Mouse (Mus musculus) spleen, adult 12 weeks (tissue): ENCODE data around the gene Olfr206.
"Not testable (repeated sequence)": the region's sequence is repeated elsewhere in the genome, so short reads cannot be mapped to it uniquely, and the experiment has no call there.

ENCODE experiments used
- DNase-seq: peaks from one replicate; pipeline ENCODE4 v3.0.0; 2022; ENCODE audit warnings: low spot score

The Olfr206 gene

DNA sequence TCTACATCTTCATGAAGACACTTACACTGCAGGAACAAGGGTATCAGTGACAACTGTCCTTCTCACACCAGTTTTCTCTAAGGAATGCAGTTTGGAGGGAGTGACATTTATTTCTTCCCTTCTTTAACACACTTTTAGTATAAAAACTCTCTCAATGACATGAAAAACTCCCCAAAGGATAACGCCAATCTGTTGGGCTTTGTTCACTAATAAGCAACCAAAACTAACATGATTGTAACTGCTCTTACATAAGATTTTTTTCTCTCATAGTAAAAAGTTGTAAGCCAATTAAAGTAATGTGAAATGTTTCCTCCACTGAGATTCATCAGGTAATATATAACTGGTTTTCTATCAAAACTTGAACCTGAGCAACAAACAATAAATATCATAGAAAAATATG lies at the start of gene Olfr206:
Gene Olfr206 (minus strand): TSS at position 101 of the 400 bp plus-strand sequence.
- DNase-seq, result no peak

DNA sequence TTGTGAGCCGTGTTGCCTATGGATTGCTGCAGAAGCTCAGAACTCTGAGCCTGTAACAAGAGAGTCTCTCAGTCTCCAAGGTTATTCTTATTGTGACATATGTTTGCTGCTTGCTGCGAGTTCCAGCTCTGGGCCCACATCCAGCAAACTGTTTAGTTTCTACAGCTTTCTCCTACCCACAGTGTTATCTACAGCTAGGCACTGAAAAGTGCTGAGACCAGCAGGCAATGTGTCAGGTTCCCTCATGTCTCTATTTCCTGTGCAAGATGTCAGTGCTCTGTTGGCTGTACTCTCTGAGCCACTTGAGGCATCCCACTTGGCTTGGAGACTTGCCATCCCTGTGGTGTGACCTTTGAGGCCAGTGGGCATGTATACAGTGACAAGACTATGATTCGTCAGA lies 44.3 kb upstream of the Olfr206 start:
- DNase-seq, result no peak

DNA sequence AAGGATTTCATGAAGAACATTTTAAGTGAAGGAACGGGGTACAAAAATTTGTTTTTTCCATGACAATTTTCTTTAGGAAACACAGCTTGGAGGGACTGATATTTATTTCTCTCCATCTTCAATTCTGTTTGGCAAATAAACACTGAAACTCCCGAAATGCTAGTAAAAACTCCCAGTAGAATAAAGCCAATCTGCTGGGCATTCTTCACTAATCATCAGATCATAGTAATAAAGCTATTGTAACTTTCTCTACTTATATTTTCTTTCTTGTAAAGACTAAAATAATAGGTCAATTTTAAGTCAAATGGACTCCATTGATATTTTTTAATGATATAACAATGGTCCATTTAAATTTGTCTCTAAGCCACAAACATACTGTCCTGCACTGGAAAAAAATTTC lies 14.8 kb upstream of the Olfr206 start, which contains the start of gene Olfr209:
Gene Olfr209 (minus strand): TSS at position 101 of the 400 bp plus-strand sequence.
- DNase-seq, result no peak

DNA sequence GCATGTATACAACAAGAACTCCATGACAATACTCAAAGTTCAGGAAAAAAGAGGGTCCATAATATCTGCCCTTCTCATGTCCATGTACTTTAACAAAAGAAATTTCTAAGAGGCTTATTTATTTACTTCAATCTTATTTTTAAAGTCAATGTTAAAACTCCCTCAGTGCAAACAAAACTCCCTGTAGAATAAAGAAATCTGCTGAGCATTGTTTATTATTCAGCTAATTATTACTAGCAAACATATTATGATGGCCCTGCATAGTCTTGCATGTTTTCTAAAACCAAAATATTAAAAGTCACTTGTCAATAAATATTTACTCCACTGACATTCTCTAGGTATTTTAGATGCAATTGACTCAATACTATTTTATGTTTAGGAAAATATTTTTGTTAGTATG lies 18.0 kb downstream of the Olfr206 start, which contains the start of gene Olfr205:
Gene Olfr205 (minus strand): TSS at position 101 of the 400 bp plus-strand sequence.
- DNase-seq, result no peak

DNA sequence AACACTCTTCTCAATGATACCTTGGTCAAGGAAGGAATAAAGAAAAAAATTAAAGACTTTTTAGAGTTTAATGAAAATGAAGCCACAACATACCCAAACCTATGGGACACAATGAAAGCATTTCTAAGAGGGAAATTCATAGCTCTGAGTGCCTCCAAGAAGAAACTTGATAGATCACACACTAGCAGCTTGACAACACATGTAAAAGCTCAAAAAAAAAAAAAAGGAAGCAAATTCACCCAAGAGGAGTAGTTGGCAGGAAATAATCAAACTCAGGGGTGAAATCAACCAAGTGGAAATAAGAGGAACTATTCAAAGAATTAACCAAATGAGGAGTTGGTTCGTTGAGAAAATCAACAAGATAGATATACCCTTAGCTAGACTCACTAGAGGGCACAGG lies 25.8 kb downstream of the Olfr206 start:
- not testable (repeated sequence) for DNase-seq

DNA sequence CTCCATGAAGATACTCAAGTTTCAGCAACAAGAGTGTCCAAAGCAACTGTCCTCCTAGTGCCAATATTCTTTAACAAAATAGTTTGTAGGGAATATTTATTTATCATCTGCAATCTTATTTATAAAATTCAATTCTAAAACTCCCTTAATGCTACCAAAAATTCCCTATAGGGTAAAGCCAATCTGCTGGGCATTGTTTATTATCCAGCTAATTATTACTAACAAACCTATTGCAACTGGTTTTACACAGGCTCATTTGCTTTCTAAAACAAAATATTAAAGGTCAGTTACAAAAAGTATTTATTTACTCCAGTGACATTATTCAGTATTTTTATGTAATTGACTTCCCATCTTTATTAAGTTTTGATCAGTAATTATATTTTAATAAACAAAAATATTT lies 30.9 kb downstream of the Olfr206 start, which contains the start of gene Olfr204:
Gene Olfr204 (minus strand): TSS at position 101 of the 400 bp plus-strand sequence.
- no peak for DNase-seq

DNA sequence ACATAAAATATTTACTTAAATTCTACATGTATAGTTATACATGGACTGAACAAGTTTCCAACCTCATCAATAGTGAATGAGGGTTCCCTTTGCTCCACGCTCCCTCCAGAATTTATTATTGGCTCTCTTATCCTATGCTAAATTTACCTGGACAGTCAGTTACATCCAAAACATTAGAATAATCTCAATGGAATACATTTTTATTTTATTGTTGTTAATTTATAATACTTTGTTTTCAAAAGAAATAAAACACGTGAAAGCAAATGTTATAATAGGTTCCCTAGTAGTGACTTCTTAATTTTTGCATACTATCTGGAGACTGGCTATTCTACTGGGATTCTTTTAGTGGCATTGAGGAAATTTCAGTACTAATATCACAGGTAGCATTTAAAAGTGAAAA lies 50.5 kb downstream of the Olfr206 start, which contains the start of gene Olfr203:
Gene Olfr203 (plus strand): TSS at position 301 of the 400 bp plus-strand sequence.
- no peak for DNase-seq
